Mouse (Mus musculus) heart, embryonic 12.5 days (tissue): ENCODE results near the gene Urb2. TPM values are rescaled to one million over a fixed set of nuclear protein-coding genes. Genes with fewer than 3 reads are reported as not detected.

Source experiments
- ATAC-seq: fragments of 200-750 bp; cut with Nextera tagmentation; 2 replicates; pipeline ENCODE4 v1.8.0; 2017; ENCODE audit warnings: moderate TSS enrichment, moderate library complexity; ENCODE audit not compliant: insufficient number of reproducible peaks, low FRiP score
- H3K27ac ChIP-seq: fragments of 300-500 bp; sonication (generic); 2 replicates; pipeline ENCODE4 v1.5.1; 2016; ENCODE audit warnings: mild to moderate bottlenecking, moderate library complexity; ENCODE audit not compliant: poor library complexity, severe bottlenecking
- H3K27me3 ChIP-seq: fragments of 300-500 bp; sonication (generic); replicated peaks from 2 replicates; pipeline ENCODE4 v1.6.1; 2016; ENCODE audit warnings: mild to moderate bottlenecking, moderate library complexity
- H3K36me3 ChIP-seq: fragments of 300-500 bp; sonication (generic); 2 replicates; pipeline ENCODE4 v1.6.1; 2016; ENCODE audit warnings: mild to moderate bottlenecking, moderate library complexity
- H3K4me1 ChIP-seq: fragments of 300-500 bp; sonication (generic); replicated peaks from 2 replicates; pipeline ENCODE4 v1.6.1; 2016; ENCODE audit warnings: mild to moderate bottlenecking
- H3K4me2 ChIP-seq: fragments of 300-500 bp; sonication (generic); 2 replicates; pipeline ENCODE4 v1.6.1; 2016; ENCODE audit warnings: mild to moderate bottlenecking, moderate library complexity
- H3K4me3 ChIP-seq: fragments of 300-500 bp; sonication (generic); 2 replicates; pipeline ENCODE4 v1.5.1; 2016; ENCODE audit warnings: mild to moderate bottlenecking
- H3K9ac ChIP-seq: fragments of 300-500 bp; sonication (generic); 2 replicates; pipeline ENCODE4 v1.6.1; 2016; ENCODE audit warnings: mild to moderate bottlenecking, moderate library complexity
- H3K9me3 ChIP-seq: fragments of 300-500 bp; sonication (generic); replicated peaks from 2 replicates; pipeline ENCODE4 v1.6.1; 2016; ENCODE audit warnings: mild to moderate bottlenecking, moderate library complexity
- WGBS: fragments of 180-500 bp; shearing (Covaris S2); methylation state at CpG from one replicate; pipeline ENCODE4 v1.1.7; 2016; 5-methylcytosine and 5-hydroxymethylcytosine counted together
- polyA plus RNA-seq: library from polyadenylated mRNA; unstranded; fragments of >200 nt; fragmentation: Nextera tagmentation; extraction: Ambion mirVana; gene quantifications from 2 replicates; pipeline ENCODE4 v1.2.1, GENCODE M21; 2016

The Urb2 gene
- polyA plus RNA-seq, 1 experiment from 2014 or later: 5.6 TPM

- H3K4me2 ChIP-seq: no peak overlapping the region
- H3K9me3 ChIP-seq: no peaks in the 10 kb centered on the region
- no peak overlapping the region for H3K4me3 ChIP-seq
- H3K36me3 ChIP-seq: peaks cover 18% of the 10 kb centered on the region
- H3K9ac ChIP-seq: no peak overlapping the region
- H3K27ac ChIP-seq: no peak overlapping the region
- WGBS: 23% methylated on average over 3 of the region's 3 CpGs
- ATAC-seq: peak; percentile 75
- peaks cover 6% of the 10 kb centered on the region; the same call in 1 of the 2 replicates for H3K4me1 ChIP-seq
- peaks cover 22% of the 10 kb centered on the region for H3K27me3 ChIP-seq
These were observed 30.8 kb downstream of the Urb2 start for GRCm38 (mm10) chr8:124052110-124052509.

GRCm38 (mm10) chr8:124052568-124052967 lies 31.3 kb downstream of the Urb2 start:
- Histone ChIP-seq H3K9me3 (no peaks in the 10 kb centered on the region), H3K36me3 (peaks cover 14% of the 10 kb centered on the region), H3K4me2 (no peak overlapping the region), H3K4me1 (peaks cover 6% of the 10 kb centered on the region; the same call in 1 of the 2 replicates), H3K9ac (no peak overlapping the region), H3K27me3 (peaks cover 26% of the 10 kb centered on the region), H3K27ac (no peak overlapping the region), H3K4me3 (no peak overlapping the region)
- ATAC-seq: no peak
- WGBS: 35% methylated on average over 4 of the region's 4 CpGs

GRCm38 (mm10) chr8:124056832-124057655 lies 35.7 kb downstream of the Urb2 start:
- Histone ChIP-seq H3K9ac (no peak overlapping the region), H3K4me2 (no peak overlapping the region), H3K4me1 (peaks cover 6% of the 10 kb centered on the region; the same call in 1 of the 2 replicates), H3K27me3 (peaks cover 26% of the 10 kb centered on the region), H3K36me3 (no peaks in the 10 kb centered on the region), H3K27ac (no peak overlapping the region), H3K4me3 (no peak overlapping the region), H3K9me3 (no peaks in the 10 kb centered on the region)
- 75% methylated on average over 11 of the region's 11 CpGs for WGBS
- ATAC-seq: no peak

GRCm38 (mm10) chr8:124066325-124067058 lies 45.2 kb downstream of the Urb2 start:
- Histone ChIP-seq H3K4me3 (no peak overlapping the region), H3K36me3 (no peaks in the 10 kb centered on the region), H3K27ac (peak overlapping the region; percentile 28; the same call in 1 of the 2 replicates), H3K9me3 (no peaks in the 10 kb centered on the region), H3K4me1 (peaks cover 27% of the 10 kb centered on the region), H3K4me2 (no peak overlapping the region), H3K27me3 (peaks cover 8% of the 10 kb centered on the region; the same call in 1 of the 2 replicates), H3K9ac (no peak overlapping the region)
- WGBS: 45% methylated on average over 4 of the region's 4 CpGs
- peak; percentile 59 for ATAC-seq

GRCm38 (mm10) chr8:124067059-124067750 lies 45.9 kb downstream of the Urb2 start:
- WGBS: 68% methylated on average over 4 of the region's 4 CpGs
- Histone ChIP-seq H3K9ac (no peak overlapping the region), H3K9me3 (no peaks in the 10 kb centered on the region), H3K27me3 (peaks cover 14% of the 10 kb centered on the region; the same call in 1 of the 2 replicates), H3K36me3 (no peaks in the 10 kb centered on the region), H3K4me2 (no peak overlapping the region), H3K27ac (0 out of 2 replicates have a peak overlapping the region, but pooled peaks have one; percentile 40), H3K4me1 (peaks cover 27% of the 10 kb centered on the region), H3K4me3 (no peak overlapping the region)
- ATAC-seq: no peak

- no peak overlapping the region for H3K27ac ChIP-seq
- no peaks in the 10 kb centered on the region for H3K36me3 ChIP-seq
- peaks cover 27% of the 10 kb centered on the region for H3K4me1 ChIP-seq
- 37% methylated on average over 18 of the region's 18 CpGs for WGBS
- H3K4me3 ChIP-seq: no peak overlapping the region
- peaks cover 18% of the 10 kb centered on the region for H3K27me3 ChIP-seq
- no peak overlapping the region for H3K9ac ChIP-seq
- 0 out of 2 replicates have a peak overlapping the region, but pooled peaks have one; percentile 0 for H3K4me2 ChIP-seq
- no peaks in the 10 kb centered on the region for H3K9me3 ChIP-seq
- ATAC-seq: no peak
These were observed 49.3 kb downstream of the Urb2 start for GRCm38 (mm10) chr8:124070363-124071324.

GRCm38 (mm10) chr8:124075977-124076376 lies 54.7 kb downstream of the Urb2 start:
- Histone ChIP-seq H3K9ac (no peak overlapping the region), H3K27me3 (peaks cover 24% of the 10 kb centered on the region), H3K4me2 (no peak overlapping the region), H3K4me3 (no peak overlapping the region), H3K36me3 (no peaks in the 10 kb centered on the region), H3K9me3 (no peaks in the 10 kb centered on the region), H3K4me1 (peaks cover 36% of the 10 kb centered on the region), H3K27ac (no peak overlapping the region)
- WGBS: 47% methylated on average over 8 of the region's 8 CpGs
- no peak for ATAC-seq

- H3K36me3 ChIP-seq: no peaks in the 10 kb centered on the region
- no peak overlapping the region for H3K9ac ChIP-seq
- H3K9me3 ChIP-seq: no peaks in the 10 kb centered on the region
- no peak overlapping the region for H3K4me3 ChIP-seq
- H3K4me2 ChIP-seq: no peak overlapping the region
- no peak for ATAC-seq
- H3K27me3 ChIP-seq: peaks cover 19% of the 10 kb centered on the region
- H3K4me1 ChIP-seq: peaks cover 34% of the 10 kb centered on the region
- H3K27ac ChIP-seq: no peak overlapping the region
- WGBS: 48% methylated on average over 3 of the region's 3 CpGs
These were observed 55.1 kb downstream of the Urb2 start for GRCm38 (mm10) chr8:124076416-124076815.

- peak; percentile 51; the same call in 1 of the 2 replicates for ATAC-seq
- H3K27me3 ChIP-seq: peaks cover 11% of the 10 kb centered on the region
- WGBS: 33% methylated on average over 8 of the region's 8 CpGs
- no peak overlapping the region for H3K9ac ChIP-seq
- no peaks in the 10 kb centered on the region for H3K36me3 ChIP-seq
- H3K9me3 ChIP-seq: no peaks in the 10 kb centered on the region
- H3K4me2 ChIP-seq: no peak overlapping the region
- H3K4me1 ChIP-seq: peaks cover 34% of the 10 kb centered on the region
- no peak overlapping the region for H3K4me3 ChIP-seq
- no peak overlapping the region for H3K27ac ChIP-seq
These were observed 56.1 kb downstream of the Urb2 start for GRCm38 (mm10) chr8:124077377-124077776.

- Histone ChIP-seq H3K36me3 (no peaks in the 10 kb centered on the region), H3K4me3 (no peak overlapping the region), H3K27me3 (peaks cover 8% of the 10 kb centered on the region; the same call in 1 of the 2 replicates), H3K9me3 (0 out of 2 replicates have a peak, but pooled peaks cover 3% of the 10 kb centered on the region), H3K4me1 (peaks cover 34% of the 10 kb centered on the region), H3K4me2 (no peak overlapping the region), H3K27ac (no peak overlapping the region), H3K9ac (no peak overlapping the region)
- no peak for ATAC-seq
- WGBS: 81% methylated on average over 10 of the region's 10 CpGs
These were observed 56.7 kb downstream of the Urb2 start for GRCm38 (mm10) chr8:124077998-124078397.
